Mouse (Mus musculus): ENCODE data around the gene Fermt3.
A peak's percentile ranks its signal among the peaks of the same experiment; 100 is the strongest.
"Not testable (repeated sequence)": the region's sequence is repeated elsewhere in the genome, so short reads cannot be mapped to it uniquely, and the experiment has no call there.

Gene Fermt3

GRCm38 (mm10) chr19:7019191-7019590, at the start of gene Fermt3:
TSS of gene Fermt3 (minus strand) at chr19:7019469.
- DNase-seq (ENCODE audit: low read depth) = peak; percentile 59

GRCm38 (mm10) chr19:7068136-7068535, 48.9 kb upstream of the Fermt3 start:
- peak; percentile 61 for DNase-seq (ENCODE audit: low read depth)

GRCm38 (mm10) chr19:7067344-7068050, 48.2 kb upstream of the Fermt3 start:
- peak; percentile 47 for DNase-seq (ENCODE audit: low read depth)

- DNase-seq (ENCODE audit: low read depth) = no peak
Observed at GRCm38 (mm10) chr19:7066828-7067342, 47.6 kb upstream of the Fermt3 start.

GRCm38 (mm10) chr19:7066034-7066827, 47.0 kb upstream of the Fermt3 start:
- DNase-seq (ENCODE audit: low read depth) = no peak

GRCm38 (mm10) chr19:7064571-7064970, 45.3 kb upstream of the Fermt3 start:
- peak; percentile 73 for DNase-seq (ENCODE audit: low read depth)

- DNase-seq (ENCODE audit: low read depth) = no peak
Observed at GRCm38 (mm10) chr19:7062916-7063315, 43.6 kb upstream of the Fermt3 start.

GRCm38 (mm10) chr19:7062110-7062509, 42.8 kb upstream of the Fermt3 start:
- no peak for DNase-seq (ENCODE audit: low read depth)

- no peak for DNase-seq (ENCODE audit: low read depth)
Observed at GRCm38 (mm10) chr19:7058541-7058940, 39.3 kb upstream of the Fermt3 start.

- DNase-seq (ENCODE audit: low read depth) = peak; percentile 84
Observed at GRCm38 (mm10) chr19:7057722-7058207, 38.5 kb upstream of the Fermt3 start.

- no peak for DNase-seq (ENCODE audit: low read depth)
Observed at GRCm38 (mm10) chr19:7057126-7057721, 38.0 kb upstream of the Fermt3 start.

GRCm38 (mm10) chr19:7056248-7057087, 37.2 kb upstream of the Fermt3 start, which contains the start of gene Macrod1:
TSS of gene Macrod1 (plus strand) at chr19:7056810.
- peak; percentile 62 for DNase-seq (ENCODE audit: low read depth)

- DNase-seq (ENCODE audit: low read depth) = no peak
Observed at GRCm38 (mm10) chr19:7055173-7055572, 35.9 kb upstream of the Fermt3 start.

GRCm38 (mm10) chr19:7054772-7055171, 35.5 kb upstream of the Fermt3 start:
- no peak for DNase-seq (ENCODE audit: low read depth)

GRCm38 (mm10) chr19:7053382-7053781, 34.1 kb upstream of the Fermt3 start:
- DNase-seq (ENCODE audit: low read depth) = not testable (repeated sequence)

- no peak for DNase-seq (ENCODE audit: low read depth)
Observed at GRCm38 (mm10) chr19:7044706-7045105, 25.4 kb upstream of the Fermt3 start.

- no peak for DNase-seq (ENCODE audit: low read depth)
Observed at GRCm38 (mm10) chr19:7044279-7044678, 25.0 kb upstream of the Fermt3 start.

- no peak for DNase-seq (ENCODE audit: low read depth)
Observed at GRCm38 (mm10) chr19:7041171-7041570, 21.9 kb upstream of the Fermt3 start.

GRCm38 (mm10) chr19:7040637-7041130, 21.4 kb upstream of the Fermt3 start:
- DNase-seq (ENCODE audit: low read depth) = no peak

- DNase-seq (ENCODE audit: low read depth) = peak; percentile 100
Observed at GRCm38 (mm10) chr19:7039841-7040636, 20.8 kb upstream of the Fermt3 start, which contains the start of gene Stip1. TSS of gene Stip1 (minus strand) at chr19:7039967.

Data from c-Kit-positive CD71-positive TER-119-negative erythroid progenitor cells, embryonic 14.5 days (primary cell).